Mouse (Mus musculus): ENCODE measurements around the gene Rpl23.

DNA sequence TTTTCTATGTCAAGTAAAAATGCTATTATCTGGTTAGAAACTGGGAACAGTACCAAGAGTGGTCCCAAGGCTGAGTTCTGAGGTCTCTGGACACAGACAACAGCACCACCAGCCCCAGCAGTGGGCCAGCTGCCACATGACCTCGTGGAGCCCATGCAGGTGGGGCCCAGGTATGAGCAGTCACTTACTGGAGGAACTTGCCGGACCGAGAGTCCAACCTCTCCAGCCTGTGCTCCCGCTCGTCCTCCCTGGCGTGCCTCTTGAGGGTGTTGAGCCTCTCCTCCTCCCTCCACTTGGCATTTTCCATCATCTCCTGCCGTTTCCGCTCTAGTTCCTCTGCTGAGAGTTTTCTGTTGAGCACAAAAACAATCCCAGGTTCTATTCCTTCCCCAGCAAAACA is 34.5 kb downstream of the Rpl23 start:
- no peak for TF ChIP-seq POLR2A (IDR thresholded peaks at IDR 0.05; ENCODE audit: insufficient read depth, low read depth, low read length)
- no peak for TF ChIP-seq CTCF (IDR thresholded peaks at IDR 0.05; ENCODE audit: insufficient read depth, low read depth, low read length)
